Mouse (Mus musculus) kidney, postnatal 14 days (tissue): ENCODE data around the gene 4930415O20Rik.

Experiments used
- DNase-seq: peaks from one replicate; pipeline ENCODE4 v3.0.0; 2022; ENCODE audit warnings: mixed read lengths

Gene 4930415O20Rik

GRCm38 (mm10) chr15:98633822-98634470 lies 63.1 kb downstream of the 4930415O20Rik start:
- no peak for DNase-seq

- peak; percentile 87 for DNase-seq
These were observed 63.8 kb downstream of the 4930415O20Rik start for GRCm38 (mm10) chr15:98634541-98635081.

DNA sequence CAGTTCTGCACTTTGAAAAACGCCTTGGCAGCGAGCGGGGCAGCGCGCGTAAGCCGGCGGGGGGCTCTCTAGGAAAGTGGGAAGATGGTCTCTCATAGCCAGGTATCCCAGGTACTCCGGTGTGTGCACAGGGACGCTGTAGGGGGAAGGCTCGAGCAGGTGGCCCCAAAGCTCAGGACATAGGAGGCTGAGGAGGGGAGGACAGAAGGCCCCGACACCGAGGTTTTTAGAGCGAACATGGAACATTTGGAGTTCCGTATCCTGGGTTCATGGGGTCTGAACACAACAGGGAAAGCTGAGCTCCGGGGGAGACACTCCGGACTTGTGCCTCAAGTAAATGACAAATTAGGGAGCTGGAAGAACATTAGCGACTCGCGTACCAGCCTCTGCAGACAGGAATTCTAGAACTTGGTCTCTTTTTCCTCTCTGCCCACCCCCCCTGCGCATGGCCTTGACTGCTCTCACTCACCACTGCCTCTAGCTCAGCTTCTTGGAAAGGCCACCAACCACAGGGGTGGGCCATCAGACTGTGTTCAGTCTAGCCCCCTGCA lies 64.6 kb downstream of the 4930415O20Rik start:
- DNase-seq, result no peak

- no peak for DNase-seq
These were observed 65.7 kb downstream of the 4930415O20Rik start for GRCm38 (mm10) chr15:98636517-98636916.

GRCm38 (mm10) chr15:98637155-98637554 lies 66.4 kb downstream of the 4930415O20Rik start:
- DNase-seq, result no peak
